Mouse (Mus musculus) ovary, postnatal 10 days (tissue): Measurements from ENCODE around the gene Cyp39a1.
A peak's percentile ranks its signal among the peaks of the same experiment; 100 is the strongest.

Source experiments
- DNase-seq: peaks from one replicate; pipeline ENCODE4 v3.0.0; 2022; ENCODE audit warnings: low spot score

Cyp39a1 gene

GRCm38 (mm10) chr17:43684086-43684485 is 16.9 kb downstream of the Cyp39a1 start:
- no peak for DNase-seq

GRCm38 (mm10) chr17:43684638-43685037 is 17.4 kb downstream of the Cyp39a1 start:
- DNase-seq = no peak

GRCm38 (mm10) chr17:43689591-43689990 is 22.4 kb downstream of the Cyp39a1 start:
- no peak for DNase-seq

GRCm38 (mm10) chr17:43698997-43699649 is 31.9 kb downstream of the Cyp39a1 start:
- peak; percentile 52 for DNase-seq

- peak; percentile 29 for DNase-seq
Measured at GRCm38 (mm10) chr17:43701060-43701459, 33.8 kb downstream of the Cyp39a1 start.

- no peak for DNase-seq
Measured at GRCm38 (mm10) chr17:43704216-43704930, 37.1 kb downstream of the Cyp39a1 start.

- no peak for DNase-seq
Measured at GRCm38 (mm10) chr17:43706749-43707148, 39.5 kb downstream of the Cyp39a1 start.

- no peak for DNase-seq
Measured at GRCm38 (mm10) chr17:43707254-43707653, 40.0 kb downstream of the Cyp39a1 start.

GRCm38 (mm10) chr17:43711557-43712352 is 44.5 kb downstream of the Cyp39a1 start:
- DNase-seq = no peak

- DNase-seq = no peak
Measured at GRCm38 (mm10) chr17:43714191-43714590, 47.0 kb downstream of the Cyp39a1 start.

- no peak for DNase-seq
Measured at GRCm38 (mm10) chr17:43716601-43717000, 49.4 kb downstream of the Cyp39a1 start.

GRCm38 (mm10) chr17:43719401-43719800 is 52.2 kb downstream of the Cyp39a1 start:
- no peak for DNase-seq

- DNase-seq = no peak
Measured at GRCm38 (mm10) chr17:43724480-43724879, 57.3 kb downstream of the Cyp39a1 start.

GRCm38 (mm10) chr17:43731327-43731726 is 64.1 kb downstream of the Cyp39a1 start:
- no peak for DNase-seq

GRCm38 (mm10) chr17:43731976-43732375 is 64.8 kb downstream of the Cyp39a1 start:
- no peak for DNase-seq

- DNase-seq = no peak
Measured at GRCm38 (mm10) chr17:43734252-43734651, 67.0 kb downstream of the Cyp39a1 start.

GRCm38 (mm10) chr17:43743933-43744332 is 76.7 kb downstream of the Cyp39a1 start:
- no peak for DNase-seq

GRCm38 (mm10) chr17:43744425-43744824 is 77.2 kb downstream of the Cyp39a1 start:
- no peak for DNase-seq

GRCm38 (mm10) chr17:43751146-43751545 is 83.9 kb downstream of the Cyp39a1 start:
- no peak for DNase-seq

- DNase-seq = no peak
Measured at GRCm38 (mm10) chr17:43752811-43753210, 85.6 kb downstream of the Cyp39a1 start.

- DNase-seq = no peak
Measured at GRCm38 (mm10) chr17:43754687-43755086, 87.5 kb downstream of the Cyp39a1 start.

- DNase-seq = no peak
Measured at GRCm38 (mm10) chr17:43758607-43759259, 91.5 kb downstream of the Cyp39a1 start.
